Mouse (Mus musculus): ENCODE data around the gene Rhbdf2. TPM values are rescaled to one million over a fixed set of nuclear protein-coding genes. Genes with fewer than 3 reads are reported as not detected.

Rhbdf2 gene
- 83.2 to 91.5 TPM (median 87.7 TPM) in 4 replicates for total RNA-seq (2023)

DNA sequence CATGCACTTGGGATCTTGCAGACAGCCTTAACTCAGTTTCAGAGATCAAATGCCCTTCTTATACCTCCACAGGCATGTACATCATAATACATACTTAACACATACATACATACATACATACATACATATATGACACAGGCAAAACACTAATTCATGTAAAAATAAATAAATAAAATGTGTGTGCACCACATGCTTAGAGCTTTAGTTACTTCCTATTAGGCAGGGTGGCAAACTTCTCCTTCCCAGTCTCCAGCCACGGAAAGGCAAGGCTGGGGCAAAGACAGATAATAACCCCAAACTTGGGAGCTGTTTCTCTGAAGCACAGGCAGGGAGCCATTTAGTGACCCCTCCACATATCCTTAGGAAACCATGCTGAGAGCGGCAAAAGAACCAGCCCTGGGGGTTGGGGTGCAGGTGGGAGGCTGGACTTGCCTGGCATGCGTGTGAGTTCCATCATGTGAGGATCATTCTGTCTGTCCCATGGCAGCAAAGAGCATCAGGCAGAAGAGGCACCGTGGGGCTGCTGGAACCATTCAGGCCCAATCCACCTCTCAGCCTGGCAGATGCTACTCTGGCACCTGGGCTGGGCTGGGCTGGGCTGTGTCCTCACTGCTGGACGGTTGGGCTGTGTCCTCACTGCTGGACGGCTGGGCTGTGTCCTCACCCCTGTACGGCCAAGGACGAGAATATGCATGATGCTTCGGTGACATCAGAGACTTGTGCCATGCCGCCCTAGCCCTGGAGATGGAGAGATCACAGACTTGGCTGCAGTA, at the start of gene Rhbdf2:
TSS of gene Rhbdf2 (minus strand) at position 721 of the 773 bp plus-strand sequence.

DNA sequence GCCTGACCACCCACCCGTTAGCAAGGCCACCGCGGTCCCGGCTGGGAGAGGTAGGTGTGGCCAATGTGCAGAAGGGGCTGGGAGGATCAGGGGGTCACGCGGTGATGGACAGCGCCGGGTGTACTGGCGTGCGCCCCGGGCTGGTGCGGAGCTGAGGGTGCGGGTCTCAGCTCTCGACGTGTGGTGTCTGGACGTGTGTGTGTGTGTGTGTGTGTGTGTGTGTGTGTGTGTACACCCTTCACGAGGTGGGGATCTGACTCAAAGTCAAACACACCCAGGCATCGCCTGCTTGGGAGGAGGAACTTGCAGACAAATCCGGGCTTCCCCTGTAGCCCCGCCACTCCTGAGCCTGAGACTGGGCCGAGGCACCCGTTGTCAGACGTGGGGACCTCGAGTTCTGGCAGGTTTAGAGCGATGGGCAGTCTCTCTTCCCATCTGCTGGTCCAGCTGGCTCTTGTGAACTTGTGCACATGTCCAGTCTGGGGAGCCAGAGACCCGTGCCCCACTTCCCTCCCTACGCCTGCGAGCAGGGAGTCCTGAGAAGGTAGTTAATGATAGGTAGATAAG, 27.5 kb upstream of the Rhbdf2 start, which contains the start of gene Cygb:
TSS of gene Cygb (minus strand) at position 59 of the 567 bp plus-strand sequence.

DNA sequence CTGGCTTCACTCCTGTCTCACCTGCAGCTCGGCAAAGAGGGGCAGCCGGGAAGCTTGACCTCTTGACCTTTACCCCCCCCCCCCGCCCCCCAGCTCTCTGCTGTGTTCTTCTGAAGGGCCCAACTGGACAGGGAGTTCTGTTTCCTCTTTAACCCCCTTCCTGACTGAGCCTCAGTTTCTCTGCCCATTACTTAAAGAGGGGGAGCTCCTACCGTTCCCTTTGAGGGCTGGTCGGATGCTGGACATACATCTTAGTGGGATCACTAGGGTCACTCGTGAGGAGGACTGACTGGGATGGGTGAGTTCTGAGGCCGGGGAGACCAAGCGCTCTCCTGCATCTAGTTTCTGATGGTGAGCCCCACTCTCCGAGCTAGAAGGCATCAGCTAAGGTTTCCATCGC, 26.4 kb upstream of the Rhbdf2 start, which contains the start of gene Prcd:
TSS of gene Prcd (plus strand) at position 301 of the 400 bp plus-strand sequence.

DNA sequence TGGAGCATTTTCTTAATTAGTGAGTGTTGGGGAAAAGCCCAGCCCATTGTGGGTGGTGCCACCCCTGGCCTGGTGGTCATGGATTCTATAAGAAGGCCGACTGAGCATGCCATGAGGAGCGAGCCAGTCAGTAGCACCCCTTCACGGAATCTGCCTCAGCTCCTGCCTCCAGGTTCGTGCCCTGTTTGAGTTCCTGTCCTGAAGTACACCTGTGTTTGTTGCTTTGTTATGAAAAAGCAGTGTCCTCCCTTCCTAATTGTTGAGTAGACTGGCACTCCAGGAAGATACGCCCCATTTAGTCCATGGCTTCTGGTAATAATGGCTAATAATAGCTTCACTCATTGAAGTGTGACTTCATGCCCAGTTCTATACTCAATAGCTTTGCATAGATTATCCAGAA, 40.5 kb downstream of the Rhbdf2 start, which contains the start of gene Aanat:
TSS of gene Aanat (plus strand) at position 123 of the 400 bp plus-strand sequence.

DNA sequence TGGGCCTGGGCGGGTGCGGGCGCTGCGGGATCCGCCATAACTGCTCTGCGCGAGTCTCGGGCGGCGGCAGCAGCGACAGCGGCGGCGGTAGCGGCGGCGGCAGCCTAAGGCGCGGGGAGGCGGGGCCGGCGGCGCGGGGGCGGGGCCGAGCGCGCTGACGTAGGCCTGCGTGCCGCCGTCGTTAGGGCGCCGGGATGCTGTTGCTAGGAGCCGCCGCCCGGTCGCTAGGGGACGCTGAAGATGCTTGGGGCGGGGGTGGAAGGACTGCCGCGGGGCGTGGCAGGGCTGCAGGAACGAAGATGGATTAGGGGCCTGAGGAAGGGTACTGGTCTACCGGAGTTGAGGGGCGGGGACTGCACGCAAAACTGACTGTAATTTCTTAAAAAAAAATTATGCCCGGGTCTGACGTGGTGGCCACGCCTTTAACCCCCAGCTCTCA, 45.4 kb downstream of the Rhbdf2 start, which contains the start of gene Ube2o:
TSS of gene Ube2o (minus strand) at position 72 of the 439 bp plus-strand sequence.

Other genes with a start within 250 kb of the Rhbdf2 start
- gene Rnf157, start 214.0 kb downstream of the Rhbdf2 start, total RNA-seq (2023), result 45.1 to 57.7 TPM (median 48.2 TPM) in 4 replicates
- 75.7 to 83.7 TPM (median 81.5 TPM) in 4 replicates for gene Ubald2, start 192.9 kb downstream of the Rhbdf2 start, total RNA-seq (2023)
- not detected in 4 replicates for gene Qrich2, start 160.8 kb downstream of the Rhbdf2 start, total RNA-seq (2023)
- 78.9 to 96.3 TPM (median 86.4 TPM) in 4 replicates for gene Prpsap1, start 132.8 kb downstream of the Rhbdf2 start, total RNA-seq (2023)
- gene Sphk1, start 96.1 kb downstream of the Rhbdf2 start, total RNA-seq (2023), result 0.24 to 0.78 TPM (median 0.37 TPM) in 4 replicates
- 20.7 to 31.3 TPM (median 27.4 TPM) in 4 replicates for gene Ube2o, start 45.6 kb downstream of the Rhbdf2 start, total RNA-seq (2023)
- not detected in 4 replicates for gene Aanat, start 40.6 kb downstream of the Rhbdf2 start, total RNA-seq (2023)
- not detected in 4 replicates for gene Prcd, start 26.5 kb upstream of the Rhbdf2 start, total RNA-seq (2023)
- not detected in 4 replicates for gene Cygb, start 27.3 kb upstream of the Rhbdf2 start, total RNA-seq (2023)
- not detected in 4 replicates for gene St6galnac1, start 148.5 kb upstream of the Rhbdf2 start, total RNA-seq (2023)
- gene Mxra7, start 201.0 kb upstream of the Rhbdf2 start, total RNA-seq (2023), result 0.41 to 1.1 TPM in 2 of 4 replicates, not detected in the others
- 65.7 to 78.8 TPM (median 69.4 TPM) in 4 replicates for gene Mettl23, start 216.3 kb upstream of the Rhbdf2 start, total RNA-seq (2023)
- 66.4 to 77.8 TPM (median 70.9 TPM) in 4 replicates for gene Jmjd6, start 216.4 kb upstream of the Rhbdf2 start, total RNA-seq (2023)
- gene Mfsd11, start 225.4 kb upstream of the Rhbdf2 start, total RNA-seq (2023), result 17.8 to 23.4 TPM (median 21.4 TPM) in 4 replicates
- gene Srsf2, start 226.1 kb upstream of the Rhbdf2 start, total RNA-seq (2023), result 333 to 359 TPM (median 355 TPM) in 4 replicates

All from B cell, adult 62 days (primary cell).